Mouse (Mus musculus): ENCODE data around the gene Med4.
A peak's percentile ranks its signal among the peaks of the same experiment; 100 is the strongest.

Med4 gene

GRCm38 (mm10) chr14:73509765-73510423, at the start of gene Med4:
TSS of gene Med4 (plus strand) at chr14:73510025.
- DNase-seq (ENCODE audit: low spot score), result peak; percentile 95

GRCm38 (mm10) chr14:73460514-73461134, 49.2 kb upstream of the Med4 start:
- DNase-seq (ENCODE audit: low spot score), result no peak

- DNase-seq (ENCODE audit: low spot score), result no peak
Measured at GRCm38 (mm10) chr14:73462211-73462610, 47.6 kb upstream of the Med4 start.

GRCm38 (mm10) chr14:73467697-73468096, 42.1 kb upstream of the Med4 start:
- no peak for DNase-seq (ENCODE audit: low spot score)

GRCm38 (mm10) chr14:73469506-73469905, 40.3 kb upstream of the Med4 start:
- no peak for DNase-seq (ENCODE audit: low spot score)

GRCm38 (mm10) chr14:73470593-73470992, 39.2 kb upstream of the Med4 start:
- no peak for DNase-seq (ENCODE audit: low spot score)

GRCm38 (mm10) chr14:73472205-73472604, 37.6 kb upstream of the Med4 start:
- DNase-seq (ENCODE audit: low spot score), result no peak

GRCm38 (mm10) chr14:73473670-73474460, 36.0 kb upstream of the Med4 start:
- DNase-seq (ENCODE audit: low spot score), result peak; percentile 71

- DNase-seq (ENCODE audit: low spot score), result no peak
Measured at GRCm38 (mm10) chr14:73474636-73475093, 35.2 kb upstream of the Med4 start.

- DNase-seq (ENCODE audit: low spot score), result no peak
Measured at GRCm38 (mm10) chr14:73475506-73475905, 34.3 kb upstream of the Med4 start.

- DNase-seq (ENCODE audit: low spot score), result no peak
Measured at GRCm38 (mm10) chr14:73476361-73476934, 33.4 kb upstream of the Med4 start.

- no peak for DNase-seq (ENCODE audit: low spot score)
Measured at GRCm38 (mm10) chr14:73477077-73477476, 32.7 kb upstream of the Med4 start.

- DNase-seq (ENCODE audit: low spot score), result no peak
Measured at GRCm38 (mm10) chr14:73478321-73478720, 31.5 kb upstream of the Med4 start.

GRCm38 (mm10) chr14:73479771-73480170, 30.1 kb upstream of the Med4 start:
- DNase-seq (ENCODE audit: low spot score), result no peak

- DNase-seq (ENCODE audit: low spot score), result no peak
Measured at GRCm38 (mm10) chr14:73483516-73484229, 26.2 kb upstream of the Med4 start.

GRCm38 (mm10) chr14:73484366-73485110, 25.3 kb upstream of the Med4 start:
- no peak for DNase-seq (ENCODE audit: low spot score)

GRCm38 (mm10) chr14:73486641-73487040, 23.2 kb upstream of the Med4 start:
- DNase-seq (ENCODE audit: low spot score), result no peak

GRCm38 (mm10) chr14:73493356-73493755, 16.5 kb upstream of the Med4 start:
- DNase-seq (ENCODE audit: low spot score), result no peak

- no peak for DNase-seq (ENCODE audit: low spot score)
Measured at GRCm38 (mm10) chr14:73494122-73494521, 15.7 kb upstream of the Med4 start.

- no peak for DNase-seq (ENCODE audit: low spot score)
Measured at GRCm38 (mm10) chr14:73495753-73496152, 14.1 kb upstream of the Med4 start.

- no peak for DNase-seq (ENCODE audit: low spot score)
Measured at GRCm38 (mm10) chr14:73501283-73501682, 8.5 kb upstream of the Med4 start.

Measured in testis, postnatal 10 days (tissue).